Mouse (Mus musculus): ENCODE measurements at regions not wholly inside any gene's neighbourhood (a gene's known extent, or its start where the extent isn't known, plus 50 kb on each side); places are given as distances from the start of the nearest gene placed in this dataset.
A peak's percentile ranks its signal among the peaks of the same experiment; 100 is the strongest.

DNA sequence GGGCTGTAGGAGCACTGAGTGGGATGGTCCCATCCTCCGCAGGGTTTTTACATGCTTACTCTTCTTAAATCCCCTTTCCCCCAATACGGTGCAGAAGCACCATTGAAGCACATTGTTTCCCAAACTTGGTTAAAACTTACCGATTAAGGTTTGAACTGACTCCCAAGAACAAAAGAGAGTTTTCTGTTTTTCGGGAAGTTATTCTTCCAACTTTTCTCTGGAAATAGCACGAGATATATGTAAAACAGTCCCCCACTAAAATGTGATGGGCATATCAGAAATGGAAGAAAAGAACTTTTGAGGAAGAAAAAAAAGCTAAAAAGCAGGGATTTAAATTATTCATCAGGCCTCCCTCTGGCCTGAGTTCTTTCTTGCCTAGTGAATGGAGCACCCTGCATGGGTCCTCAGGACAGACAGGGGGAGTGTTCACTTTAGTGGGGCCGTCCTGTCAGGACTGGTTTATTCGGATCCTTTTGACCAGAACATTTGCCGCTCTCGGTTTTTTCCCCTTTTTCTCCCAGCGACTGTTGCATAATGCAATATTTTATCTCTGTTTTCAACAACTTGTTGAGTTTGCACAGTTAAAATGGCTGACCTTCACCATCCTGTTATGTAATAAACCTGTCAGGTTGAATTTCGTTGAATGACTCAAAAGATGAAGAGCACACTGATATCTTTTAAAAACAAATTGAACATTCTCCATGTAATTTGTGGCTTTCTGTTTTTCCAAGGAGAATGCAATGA, 187.4 kb upstream of the Dnajc24 start:
- no peak for TF ChIP-seq CTCF (IDR thresholded peaks at IDR 0.05; ENCODE audit: low read depth)
- Histone ChIP-seq H3K4me1 (replicated peaks; ENCODE audit: insufficient read depth, low read length) (0 out of 2 replicates have a peak, but pooled peaks cover 4% of the 10 kb centered on the region), H3K36me3 (ENCODE audit: insufficient read depth, low read length) (no peaks in the 10 kb centered on the region), H3K4me2 (ENCODE audit: low read length) (no peak overlapping the region), H3K27ac (no peak overlapping the region), H3K27me3 (ENCODE audit: insufficient read depth, low read length) (no peaks in the 10 kb centered on the region), H3K4me3 (replicated peaks; ENCODE audit: low read depth, low read length) (no peak overlapping the region), H3K9me3 (replicated peaks; ENCODE audit: low read length) (no peaks in the 10 kb centered on the region), H3K9ac (ENCODE audit: low read depth, low read length) (no peak overlapping the region)
- 42% methylated on average over 11 of the region's 11 CpGs for WGBS
- ATAC-seq (replicated peaks; ENCODE audit: low FRiP score, low read depth) (no peak), DNase-seq (ENCODE audit: low spot score) (no peak)

DNA sequence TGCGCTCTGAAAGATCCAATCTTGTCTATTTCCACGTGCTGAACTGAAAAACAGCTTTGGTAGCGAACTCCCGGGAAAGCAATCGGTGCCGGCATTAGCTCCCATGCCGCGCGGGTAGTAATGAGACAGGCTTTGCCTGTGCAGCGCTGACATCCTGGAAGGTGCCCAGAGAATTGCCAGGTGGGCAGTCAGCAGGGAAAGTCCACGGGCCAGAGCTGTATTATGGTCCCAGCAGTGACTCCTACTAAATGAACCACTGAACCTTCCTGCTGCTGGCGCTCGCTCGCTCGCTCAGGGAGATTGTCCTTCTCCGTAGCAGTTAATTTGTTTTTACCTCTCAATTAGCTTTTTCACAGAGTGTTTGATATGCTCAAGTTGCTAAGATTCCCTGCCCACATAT, 180.3 kb upstream of the Dnajc24 start:
- 58% methylated on average over 16 of the region's 16 CpGs for WGBS

DNA sequence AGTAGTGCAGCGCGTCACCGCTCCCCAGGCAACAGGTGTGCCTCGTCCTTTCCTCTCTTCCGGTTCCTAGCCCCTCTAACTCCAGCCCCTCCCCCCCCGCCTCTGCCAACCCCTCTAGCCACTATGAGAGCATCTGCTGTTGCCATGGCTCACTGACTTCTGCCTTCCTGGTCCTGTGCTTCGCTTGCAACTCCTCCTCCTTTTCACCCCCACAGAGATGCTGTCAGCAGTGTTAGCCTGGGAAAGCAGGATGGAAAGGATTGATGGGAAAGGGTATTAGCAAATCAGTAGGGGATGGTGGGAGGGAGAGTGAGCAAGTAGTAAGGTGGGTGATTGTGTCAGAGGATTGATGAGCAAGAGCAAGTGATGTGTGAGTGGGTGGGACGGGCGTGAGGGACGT, 178.7 kb upstream of the Dnajc24 start:
- Histone ChIP-seq H3K4me1 (replicated peaks; ENCODE audit: insufficient read depth, low read length) (no peaks in the 10 kb centered on the region), H3K27me3 (ENCODE audit: insufficient read depth, low read length) (no peaks in the 10 kb centered on the region), H3K27ac (no peak overlapping the region), H3K4me3 (replicated peaks; ENCODE audit: low read depth, low read length) (no peak overlapping the region), H3K36me3 (ENCODE audit: insufficient read depth, low read length) (no peaks in the 10 kb centered on the region), H3K9me3 (replicated peaks; ENCODE audit: low read length) (no peaks in the 10 kb centered on the region), H3K9ac (ENCODE audit: low read depth, low read length) (no peak overlapping the region), H3K4me2 (ENCODE audit: low read length) (no peak overlapping the region)
- 3% methylated on average over 9 of the region's 10 CpGs for WGBS
- DNase-seq (ENCODE audit: low spot score) (peak; percentile 21), ATAC-seq (replicated peaks; ENCODE audit: low FRiP score, low read depth) (peak; percentile 80)
- no peak for TF ChIP-seq CTCF (IDR thresholded peaks at IDR 0.05; ENCODE audit: low read depth)

More for the DNA sequence above, 180.3 kb upstream of the Dnajc24 start:
- no peak overlapping the region for H3K27ac ChIP-seq
- DNase-seq (ENCODE audit: low spot score) (no peak), ATAC-seq (replicated peaks; ENCODE audit: low FRiP score, low read depth) (no peak)
- no peak overlapping the region for H3K9ac ChIP-seq (ENCODE audit: low read depth, low read length)
- H3K9me3 ChIP-seq (replicated peaks; ENCODE audit: low read length) = no peaks in the 10 kb centered on the region
- TF ChIP-seq CTCF (IDR thresholded peaks at IDR 0.05; ENCODE audit: low read depth) = no peak
- no peak overlapping the region for H3K4me2 ChIP-seq (ENCODE audit: low read length)
- H3K27me3 ChIP-seq (ENCODE audit: insufficient read depth, low read length) = no peaks in the 10 kb centered on the region
- no peaks in the 10 kb centered on the region for H3K4me1 ChIP-seq (replicated peaks; ENCODE audit: insufficient read depth, low read length)
- no peaks in the 10 kb centered on the region for H3K36me3 ChIP-seq (ENCODE audit: insufficient read depth, low read length)
- H3K4me3 ChIP-seq (replicated peaks; ENCODE audit: low read depth, low read length) = no peak overlapping the region

DNA sequence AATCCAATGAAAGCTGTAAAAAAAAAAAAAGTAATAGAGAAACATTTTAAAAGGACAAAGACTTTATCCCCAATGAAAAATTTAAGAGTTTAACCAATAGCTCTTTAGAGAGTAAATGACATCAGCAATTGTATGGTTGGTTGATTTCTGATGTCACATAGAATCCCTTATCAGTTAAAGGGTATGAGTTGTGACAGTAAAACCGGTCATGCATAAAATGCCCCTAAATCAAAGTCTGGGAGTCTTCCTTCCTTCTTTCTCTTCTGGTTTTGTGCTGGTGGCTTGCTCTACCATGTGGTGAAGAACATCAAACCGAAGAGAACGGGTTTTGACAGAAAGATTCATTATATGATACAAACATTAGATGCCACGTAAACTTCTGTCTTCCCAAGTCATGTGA, 159.3 kb upstream of the Dnajc24 start:
- Histone ChIP-seq H3K4me2 (ENCODE audit: low read length) (no peak overlapping the region), H3K27me3 (ENCODE audit: insufficient read depth, low read length) (no peaks in the 10 kb centered on the region), H3K9ac (ENCODE audit: low read depth, low read length) (no peak overlapping the region), H3K9me3 (replicated peaks; ENCODE audit: low read length) (no peaks in the 10 kb centered on the region), H3K4me3 (replicated peaks; ENCODE audit: low read depth, low read length) (no peak overlapping the region), H3K4me1 (replicated peaks; ENCODE audit: insufficient read depth, low read length) (no peaks in the 10 kb centered on the region), H3K36me3 (ENCODE audit: insufficient read depth, low read length) (no peaks in the 10 kb centered on the region), H3K27ac (no peak overlapping the region)
- WGBS = 73% methylated on average over 4 of the region's 4 CpGs
- no peak for ATAC-seq (replicated peaks; ENCODE audit: low FRiP score, low read depth)
- DNase-seq (ENCODE audit: low spot score) = no peak
- TF ChIP-seq CTCF (IDR thresholded peaks at IDR 0.05; ENCODE audit: low read depth) = no peak

DNA sequence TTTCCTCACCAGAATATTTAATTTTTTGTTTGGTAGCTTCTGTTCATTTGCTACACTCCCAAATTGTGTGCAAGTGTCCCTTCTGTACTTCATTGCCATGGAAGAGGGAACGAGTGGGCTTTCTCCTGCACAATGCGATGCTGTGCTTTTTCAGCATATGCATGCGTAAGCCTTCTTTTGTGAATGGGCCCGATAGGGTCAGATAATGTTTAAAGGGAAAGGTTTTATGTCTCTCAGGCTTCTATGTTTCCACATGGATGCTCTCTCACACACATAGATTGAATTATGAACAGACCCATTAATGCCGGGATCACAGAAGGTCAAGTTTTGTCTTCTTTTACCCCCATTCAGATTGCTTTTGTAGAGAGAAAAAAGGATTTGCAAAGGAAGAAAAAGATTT, 158.5 kb upstream of the Dnajc24 start:
- Histone ChIP-seq H3K9me3 (replicated peaks; ENCODE audit: low read length) (no peaks in the 10 kb centered on the region), H3K4me1 (replicated peaks; ENCODE audit: insufficient read depth, low read length) (no peaks in the 10 kb centered on the region), H3K27ac (no peak overlapping the region), H3K27me3 (ENCODE audit: insufficient read depth, low read length) (no peaks in the 10 kb centered on the region), H3K36me3 (ENCODE audit: insufficient read depth, low read length) (no peaks in the 10 kb centered on the region), H3K4me2 (ENCODE audit: low read length) (no peak overlapping the region), H3K4me3 (replicated peaks; ENCODE audit: low read depth, low read length) (no peak overlapping the region), H3K9ac (ENCODE audit: low read depth, low read length) (no peak overlapping the region)
- ATAC-seq (replicated peaks; ENCODE audit: low FRiP score, low read depth) = no peak
- no peak for DNase-seq (ENCODE audit: low spot score)
- WGBS = 83% methylated on average over 5 of the region's 5 CpGs
- TF ChIP-seq CTCF (IDR thresholded peaks at IDR 0.05; ENCODE audit: low read depth) = no peak

DNA sequence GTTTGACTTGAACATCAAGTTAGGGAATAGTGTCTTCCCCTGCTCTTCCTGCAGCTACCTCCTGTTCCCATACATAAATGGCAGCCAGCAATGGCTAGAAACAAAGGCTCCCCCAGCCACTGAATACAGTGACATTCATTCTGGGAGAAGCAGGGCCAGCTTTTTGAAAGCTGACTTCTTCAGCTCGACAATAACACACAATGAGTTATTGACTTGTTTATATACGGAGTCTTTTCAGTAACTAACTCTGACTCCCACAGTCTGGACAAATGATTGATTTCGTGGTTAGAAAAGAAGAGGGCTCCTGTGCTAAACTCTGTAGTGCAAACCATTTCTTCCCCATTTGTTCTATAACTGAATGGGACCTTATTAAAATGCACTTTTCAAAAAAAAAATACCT, 146.4 kb upstream of the Dnajc24 start:
- 29% methylated on average over 3 of the region's 3 CpGs for WGBS
- no peaks in the 10 kb centered on the region for H3K36me3 ChIP-seq (ENCODE audit: insufficient read depth, low read length)
- no peak for ATAC-seq (replicated peaks; ENCODE audit: low FRiP score, low read depth)

DNA sequence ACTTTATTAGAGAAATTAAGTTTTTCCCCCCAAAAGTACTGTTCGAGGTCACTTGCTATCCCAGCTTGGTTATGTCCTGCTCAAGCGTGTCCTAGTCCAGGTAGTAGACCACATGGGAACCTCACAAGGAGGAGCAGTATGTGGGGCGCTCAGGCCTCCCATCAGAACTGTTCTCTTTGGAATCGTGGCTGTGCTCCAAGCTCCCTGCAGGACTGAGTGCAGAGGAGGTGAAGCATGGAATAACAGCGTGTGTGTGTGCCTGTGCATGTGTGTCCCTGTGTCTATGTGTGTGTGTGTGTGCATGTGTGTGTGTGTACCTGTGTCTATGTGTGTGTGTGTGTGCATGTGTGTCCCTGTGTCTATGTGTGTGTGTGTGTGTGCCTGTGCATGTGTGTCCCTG, 137.6 kb upstream of the Dnajc24 start:
- H3K27me3 ChIP-seq (ENCODE audit: insufficient read depth, low read length) = no peaks in the 10 kb centered on the region
- H3K36me3 ChIP-seq (ENCODE audit: insufficient read depth, low read length) = no peaks in the 10 kb centered on the region
- H3K4me2 ChIP-seq (ENCODE audit: low read length) = no peak overlapping the region
- H3K9ac ChIP-seq (ENCODE audit: low read depth, low read length) = no peak overlapping the region
- DNase-seq (ENCODE audit: low spot score) (no peak), ATAC-seq (replicated peaks; ENCODE audit: low FRiP score, low read depth) (no peak)
- H3K27ac ChIP-seq = no peak overlapping the region
- WGBS = 80% methylated on average over 5 of the region's 5 CpGs
- no peak for TF ChIP-seq CTCF (IDR thresholded peaks at IDR 0.05; ENCODE audit: low read depth)
- H3K4me1 ChIP-seq (replicated peaks; ENCODE audit: insufficient read depth, low read length) = no peaks in the 10 kb centered on the region
- H3K4me3 ChIP-seq (replicated peaks; ENCODE audit: low read depth, low read length) = no peak overlapping the region
- H3K9me3 ChIP-seq (replicated peaks; ENCODE audit: low read length) = no peaks in the 10 kb centered on the region

More for the DNA sequence above, 146.4 kb upstream of the Dnajc24 start:
- no peak overlapping the region for H3K4me3 ChIP-seq (replicated peaks; ENCODE audit: low read depth, low read length)
- no peak for DNase-seq (ENCODE audit: low spot score)
- TF ChIP-seq CTCF (IDR thresholded peaks at IDR 0.05; ENCODE audit: low read depth) = no peak
- no peak overlapping the region for H3K27ac ChIP-seq
- H3K9me3 ChIP-seq (replicated peaks; ENCODE audit: low read length) = no peaks in the 10 kb centered on the region
- no peak overlapping the region for H3K4me2 ChIP-seq (ENCODE audit: low read length)
- no peak overlapping the region for H3K9ac ChIP-seq (ENCODE audit: low read depth, low read length)
- no peaks in the 10 kb centered on the region for H3K4me1 ChIP-seq (replicated peaks; ENCODE audit: insufficient read depth, low read length)
- no peaks in the 10 kb centered on the region for H3K27me3 ChIP-seq (ENCODE audit: insufficient read depth, low read length)

Data from kidney, postnatal 0 days (tissue).